Mouse (Mus musculus): Measurements from ENCODE around the gene Acsl6.
"Not testable (repeated sequence)": the region's sequence is repeated elsewhere in the genome, so short reads cannot be mapped to it uniquely, and the experiment has no call there.

The Acsl6 gene

GRCm38 (mm10) chr11:54303728-54304470 lies at the start of gene Acsl6:
Gene Acsl6, plus strand, starts transcription at chr11:54303798.
- DNase-seq (ENCODE audit: low read depth, low spot score): peak; percentile 42

- no peak for DNase-seq (ENCODE audit: low read depth, low spot score)
Measured at GRCm38 (mm10) chr11:54254114-54254513, 49.5 kb upstream of the Acsl6 start.

- peak; percentile 69 for DNase-seq (ENCODE audit: low read depth, low spot score)
Measured at GRCm38 (mm10) chr11:54256624-54257376, 46.8 kb upstream of the Acsl6 start.

- no peak for DNase-seq (ENCODE audit: low read depth, low spot score)
Measured at GRCm38 (mm10) chr11:54263405-54264031, 40.1 kb upstream of the Acsl6 start.

GRCm38 (mm10) chr11:54264542-54264941 lies 39.1 kb upstream of the Acsl6 start:
- peak; percentile 54 for DNase-seq (ENCODE audit: low read depth, low spot score)

- DNase-seq (ENCODE audit: low read depth, low spot score): no peak
Measured at GRCm38 (mm10) chr11:54267177-54267576, 36.4 kb upstream of the Acsl6 start, which contains the start of gene Il3. Gene Il3, minus strand, starts transcription at chr11:54267277.

GRCm38 (mm10) chr11:54269191-54269896 lies 34.3 kb upstream of the Acsl6 start:
- DNase-seq (ENCODE audit: low read depth, low spot score): no peak

GRCm38 (mm10) chr11:54271437-54271949 lies 32.1 kb upstream of the Acsl6 start:
- no peak for DNase-seq (ENCODE audit: low read depth, low spot score)

- no peak for DNase-seq (ENCODE audit: low read depth, low spot score)
Measured at GRCm38 (mm10) chr11:54287821-54288453, 15.7 kb upstream of the Acsl6 start.

- no peak for DNase-seq (ENCODE audit: low read depth, low spot score)
Measured at GRCm38 (mm10) chr11:54292163-54292562, 11.4 kb upstream of the Acsl6 start.

- DNase-seq (ENCODE audit: low read depth, low spot score): no peak
Measured at GRCm38 (mm10) chr11:54293980-54294807, 9.4 kb upstream of the Acsl6 start.

- DNase-seq (ENCODE audit: low read depth, low spot score): no peak
Measured at GRCm38 (mm10) chr11:54295971-54296370, 7.6 kb upstream of the Acsl6 start.

GRCm38 (mm10) chr11:54296734-54297133 lies 6.9 kb upstream of the Acsl6 start:
- no peak for DNase-seq (ENCODE audit: low read depth, low spot score)

- DNase-seq (ENCODE audit: low read depth, low spot score): not testable (repeated sequence)
Measured at GRCm38 (mm10) chr11:54297471-54297870, 6.1 kb upstream of the Acsl6 start.

GRCm38 (mm10) chr11:54298777-54299176 lies 4.8 kb upstream of the Acsl6 start:
- no peak for DNase-seq (ENCODE audit: low read depth, low spot score)

- no peak for DNase-seq (ENCODE audit: low read depth, low spot score)
Measured at GRCm38 (mm10) chr11:54301994-54302393, 1.6 kb upstream of the Acsl6 start.

GRCm38 (mm10) chr11:54302606-54303005 lies 992 bp upstream of the Acsl6 start:
- DNase-seq (ENCODE audit: low read depth, low spot score): no peak

GRCm38 (mm10) chr11:54303076-54303727 lies 396 bp upstream of the Acsl6 start:
- DNase-seq (ENCODE audit: low read depth, low spot score): no peak

GRCm38 (mm10) chr11:54304471-54304873 lies 874 bp downstream of the Acsl6 start:
- DNase-seq (ENCODE audit: low read depth, low spot score): no peak

GRCm38 (mm10) chr11:54305331-54305730 lies 1.7 kb downstream of the Acsl6 start:
- DNase-seq (ENCODE audit: low read depth, low spot score): peak; percentile 64
